Mouse (Mus musculus) liver, adult 2 months (tissue): ENCODE measurements around the gene Lrfn2.

ENCODE experiments used
- CTCF ChIP-seq: fragments of 200-500 bp; IDR thresholded peaks from 2 replicates; pipeline ENCODE4 v1.5.1; 2011; ENCODE audit warnings: low read depth, low read length, control low read depth
- POLR2A ChIP-seq: fragments of 200-500 bp; IDR thresholded peaks from 2 replicates; pipeline ENCODE4 v1.6.1; 2011; ENCODE audit warnings: low read length, control low read depth; ENCODE audit not compliant: insufficient read depth; ENCODE audit errors: extremely low read depth

GRCm38 (mm10) chr17:49063789-49064188 lies 131.6 kb downstream of the Lrfn2 start:
- TF ChIP-seq POLR2A (no peak), CTCF (no peak)
